21 mouse cellular contexts compared by ENCODE assay signal in genomic region chr1:79882648-79883047, GRCm38 (mm10). TPM values are rescaled to one million over a fixed set of nuclear protein-coding genes. Genes with fewer than 3 reads are reported as not detected.
DNase-seq lines count a peak whose midpoint lies in the region; ATAC-seq and TF ChIP-seq lines count a peak whose summit lies in the region.
"Had no signal": no experiment of that assay in that cellular context is flagged by ENCODE, and none has a peak within 500 bp of the region (broad histone marks: within the 10 kb centered on the region; RNA-seq: fewer than 3 reads in every experiment).

No protein-coding gene starts in this region.

- peak; percentile 84 for ATAC-seq in heart, embryonic 12.5 days (ENCODE audit: insufficient number of reproducible peaks, low FRiP score)
- ATAC-seq in heart, embryonic 16.5 days (replicated peaks; ENCODE audit: extremely low read depth, insufficient read depth, low FRiP score) = peak; percentile 67; the same call in 1 of the 2 replicates
- ATAC-seq: activated CD4-positive, CD25-positive, alpha-beta regulatory T cell, adult 4 months; forebrain, embryonic 15.5 days; hindbrain, embryonic 16.5 days; inflammation-experienced regulatory T-cells, adult 6 months; intestine, postnatal 0 days; Patski had no signal

- no peaks in the 10 kb centered on the region for H3K36me3 ChIP-seq in heart, embryonic 12.5 days
- no peaks in the 10 kb centered on the region for H3K36me3 ChIP-seq in heart, embryonic 16.5 days (ENCODE audit: control insufficient read depth, insufficient read depth)
- no peaks in the 10 kb centered on the region for H3K36me3 ChIP-seq in heart, adult 2 months (ENCODE audit: control insufficient read depth, insufficient read depth, low read length)
- H3K36me3 ChIP-seq in midbrain, embryonic 10.5 days = no peaks in the 10 kb centered on the region
- H3K36me3 ChIP-seq: embryonic facial prominence, embryonic 12.5 days; forebrain, embryonic 15.5 days; hindbrain, embryonic 12.5 days had no signal

- H3K27me3 ChIP-seq in heart, embryonic 12.5 days (replicated peaks) = no peaks in the 10 kb centered on the region
- H3K27me3 ChIP-seq in heart, embryonic 16.5 days (ENCODE audit: control insufficient read depth, insufficient read depth, low read length) = no peaks in the 10 kb centered on the region
- H3K27me3 ChIP-seq in heart, adult 2 months (ENCODE audit: control insufficient read depth, insufficient read depth, low read length) = no peaks in the 10 kb centered on the region
- no peaks in the 10 kb centered on the region for H3K27me3 ChIP-seq in midbrain, embryonic 10.5 days (ENCODE audit: low read depth, poor library complexity, severe bottlenecking)
- H3K27me3 ChIP-seq: CH12.LX; embryonic facial prominence, embryonic 12.5 days; forebrain, embryonic 15.5 days; hindbrain, embryonic 12.5 days had no signal

- TF ChIP-seq CTCF in heart, adult 2 months (IDR thresholded peaks at IDR 0.05) = no peak

- no peak overlapping the region for H3K9ac ChIP-seq in heart, embryonic 12.5 days
- no peak overlapping the region for H3K9ac ChIP-seq in heart, embryonic 16.5 days (ENCODE audit: low read length)
- no peak overlapping the region for H3K9ac ChIP-seq in heart, adult 2 months (ENCODE audit: low read depth, low read length)
- H3K9ac ChIP-seq: embryonic facial prominence, embryonic 12.5 days; forebrain, embryonic 15.5 days; hindbrain, embryonic 12.5 days had no signal

- peak overlapping the region; percentile 63 for H3K27ac ChIP-seq in heart, embryonic 12.5 days (ENCODE audit: poor library complexity, severe bottlenecking)
- H3K27ac ChIP-seq in heart, embryonic 16.5 days (ENCODE audit: low read length) = no peak overlapping the region
- H3K27ac ChIP-seq in heart, adult 2 months = no peak overlapping the region
- no peak overlapping the region for H3K27ac ChIP-seq in midbrain, embryonic 10.5 days (replicated peaks)
- H3K27ac ChIP-seq: embryonic facial prominence, embryonic 12.5 days; forebrain, embryonic 15.5 days; hindbrain, embryonic 12.5 days had no signal

- no peak for DNase-seq in heart, postnatal 14 days
- no peak for DNase-seq in heart, adult 2 months
- DNase-seq in lung, postnatal 10 days = peak; percentile 23
- no peak for DNase-seq in lung, postnatal 25 days (ENCODE audit: low spot score)
- DNase-seq in midbrain, embryonic 10.5 days (ENCODE audit: low spot score) = no peak
- DNase-seq: adrenal gland, postnatal 14 days; cerebellum, adult 11-12 months; cerebellum, adult 9-10 months; cerebellum, postnatal 25 days; gastrocnemius, postnatal 36 days had no signal

- no peaks in the 10 kb centered on the region for H3K79me2 ChIP-seq in heart, adult 2 months (replicated peaks; ENCODE audit: control insufficient read depth, insufficient read depth, low read length)

- no peak for TF ChIP-seq EP300 in heart, adult 2 months (IDR thresholded peaks at IDR 0.05; ENCODE audit: insufficient read depth, low read depth, low read length)

- no peaks in the 10 kb centered on the region for H3K9me3 ChIP-seq in heart, embryonic 12.5 days (replicated peaks)
- no peaks in the 10 kb centered on the region; the same call in 1 of the 2 replicates for H3K9me3 ChIP-seq in heart, embryonic 16.5 days (replicated peaks; ENCODE audit: control insufficient read depth, low read length)
- H3K9me3 ChIP-seq in midbrain, embryonic 10.5 days (replicated peaks) = no peaks in the 10 kb centered on the region
- H3K9me3 ChIP-seq: embryonic facial prominence, embryonic 12.5 days; forebrain, embryonic 15.5 days; hindbrain, embryonic 12.5 days had no signal

- H3K4me3 ChIP-seq in heart, embryonic 12.5 days = no peak overlapping the region
- H3K4me3 ChIP-seq in heart, embryonic 16.5 days (ENCODE audit: low read length) = no peak overlapping the region
- no peak overlapping the region for H3K4me3 ChIP-seq in heart, adult 2 months
- H3K4me3 ChIP-seq in midbrain, embryonic 10.5 days = no peak overlapping the region
- H3K4me3 ChIP-seq: embryonic facial prominence, embryonic 12.5 days; forebrain, embryonic 15.5 days; hindbrain, embryonic 12.5 days had no signal

- no peak for TF ChIP-seq POLR2A in heart, adult 2 months (IDR thresholded peaks at IDR 0.05; ENCODE audit: insufficient read depth, low read depth, low read length)

- intact Hi-C loops in heart, postnatal 14 days (cut with DNase I) = no loop called here
- intact Hi-C loops in heart, adult 2 months (cut with DNase I) = no loop called here

- WGBS in heart, embryonic 12.5 days = 5% methylated on average over 3 of the region's 3 CpGs
- WGBS in heart, embryonic 16.5 days = 19% methylated on average over 3 of the region's 3 CpGs
- 14% methylated on average over 3 of the region's 3 CpGs for WGBS in heart, adult 2 months
- WGBS in midbrain, embryonic 10.5 days = 75% methylated on average over 3 of the region's 3 CpGs

- H3K4me2 ChIP-seq in heart, embryonic 12.5 days = 0 out of 2 replicates have a peak overlapping the region, but pooled peaks have one; percentile 3
- H3K4me2 ChIP-seq in heart, embryonic 16.5 days (ENCODE audit: low read depth, low read length) = no peak overlapping the region
- H3K4me2 ChIP-seq: embryonic facial prominence, embryonic 12.5 days; forebrain, embryonic 15.5 days; hindbrain, embryonic 12.5 days had no signal

- H3K4me1 ChIP-seq in heart, embryonic 12.5 days (replicated peaks) = peaks cover 34% of the 10 kb centered on the region
- H3K4me1 ChIP-seq in heart, embryonic 16.5 days (ENCODE audit: control insufficient read depth, insufficient read depth, low read length) = peaks cover 10% of the 10 kb centered on the region
- H3K4me1 ChIP-seq in heart, adult 2 months (ENCODE audit: control insufficient read depth, insufficient read depth, low read length) = no peaks in the 10 kb centered on the region
- H3K4me1 ChIP-seq in midbrain, embryonic 10.5 days = no peaks in the 10 kb centered on the region
- H3K4me1 ChIP-seq: embryonic facial prominence, embryonic 12.5 days; forebrain, embryonic 15.5 days; hindbrain, embryonic 12.5 days had no signal

RNA-seq across cellular contexts. Expression of gene Serpine2, which starts 21.7 kb away (rescaled TPM):
- polyA plus RNA-seq in heart, embryonic 12.5 days (2016; fragmentation: Nextera tagmentation; extraction: Ambion mirVana) = 171 and 177 TPM in 2 replicates
- 10 to 100 TPM; 22.2 to 22.9 TPM for total RNA-seq in heart, postnatal 14 days (2021)
- polyA plus RNA-seq in heart, embryonic 16.5 days (2015; fragmentation: Nextera tagmentation; extraction: Ambion mirVana) = 91.0 and 106 TPM in 2 replicates
- 10 to 100 TPM; 18.1 to 24.9 TPM for total RNA-seq in heart, adult 2 months (2021)
- polyA plus RNA-seq in heart, adult 2 months (2012; rRNA removed) = 28.4 and 40.6 TPM in 2 replicates
- 54.7 and 60.4 TPM in 2 replicates for polyA plus RNA-seq in midbrain, embryonic 10.5 days (2016; fragmentation: Nextera tagmentation; extraction: Ambion mirVana)
